Mouse (Mus musculus) lung, adult 2 months (tissue): ENCODE data around the gene Tenm2. TPM values are rescaled to one million over a fixed set of nuclear protein-coding genes. Genes with fewer than 3 reads are reported as not detected.

Experiments used
- DNase-seq: peaks from one replicate; pipeline ENCODE4 v3.0.0; 2022
- H3K4me1 ChIP-seq: fragments of 200-500 bp; 2 replicates; pipeline ENCODE4 v1.6.1; 2011; ENCODE audit warnings: low read length; ENCODE audit not compliant: control insufficient read depth, insufficient read depth
- H3K4me3 ChIP-seq: fragments of 200-500 bp; replicated peaks from 2 replicates; pipeline ENCODE3; 2011; ENCODE audit warnings: low read depth, mild to moderate bottlenecking, control low read depth, low read length; ENCODE audit errors: extremely low read depth
- CTCF ChIP-seq: fragments of 200-500 bp; IDR thresholded peaks from 2 replicates; pipeline ENCODE4 v1.5.1; 2011; ENCODE audit warnings: mild to moderate bottlenecking, low read length, control low read depth; ENCODE audit not compliant: insufficient read depth
- POLR2A ChIP-seq: fragments of 200-500 bp; IDR thresholded peaks from 2 replicates; pipeline ENCODE4 v1.6.1; 2011; ENCODE audit warnings: low read depth, mild to moderate bottlenecking, control low read depth, low read length, borderline replicate concordance; ENCODE audit errors: extremely low read depth
- WGBS: fragments of 180-500 bp; shearing (Covaris S2); methylation state at CpG from one replicate; pipeline ENCODE4 v1.1.7; 2018; 5-methylcytosine and 5-hydroxymethylcytosine counted together
- polyA plus RNA-seq: library from polyadenylated mRNA; depleted of rRNA; stranded (reverse); fragments of >200 nt; gene quantifications from 2 replicates; pipeline ENCODE4 v1.2.3, GENCODE M21; 2012

The Tenm2 gene
- polyA plus RNA-seq, 1 experiment, result 0.36 TPM

DNA sequence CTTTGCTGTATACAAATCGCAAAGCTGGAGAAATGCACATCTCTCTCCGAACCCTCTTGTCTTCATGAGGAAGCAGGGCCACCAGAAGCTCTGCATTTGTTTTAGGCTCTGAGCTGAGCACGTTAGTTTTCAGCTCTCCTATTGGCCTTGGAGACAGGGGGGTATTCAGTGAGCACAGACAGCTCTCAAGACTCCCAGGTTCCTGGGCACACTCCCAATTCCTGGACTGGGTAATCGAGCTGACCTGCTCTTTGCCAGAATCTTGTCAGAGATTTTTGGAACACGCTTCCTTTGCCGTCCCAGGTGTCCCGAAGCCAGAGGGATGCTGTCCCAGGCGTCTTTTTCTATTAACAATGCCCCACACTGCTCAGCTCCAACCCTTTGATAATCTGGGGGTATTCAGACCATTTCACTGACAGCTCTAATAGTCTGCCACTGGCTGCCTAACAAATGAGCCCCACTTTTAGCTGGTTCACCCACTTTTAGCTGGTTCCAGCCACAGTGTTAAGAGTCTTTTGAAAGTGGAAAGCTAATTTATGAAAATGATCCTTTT, 1161.7 kb downstream of the Tenm2 start:
- 62% methylated on average over 8 of the region's 8 CpGs for WGBS
- Histone ChIP-seq H3K4me1 (no peaks in the 10 kb centered on the region), H3K4me3 (no peak overlapping the region)
- DNase-seq, result no peak
- TF ChIP-seq POLR2A (no peak), CTCF (no peak)

DNA sequence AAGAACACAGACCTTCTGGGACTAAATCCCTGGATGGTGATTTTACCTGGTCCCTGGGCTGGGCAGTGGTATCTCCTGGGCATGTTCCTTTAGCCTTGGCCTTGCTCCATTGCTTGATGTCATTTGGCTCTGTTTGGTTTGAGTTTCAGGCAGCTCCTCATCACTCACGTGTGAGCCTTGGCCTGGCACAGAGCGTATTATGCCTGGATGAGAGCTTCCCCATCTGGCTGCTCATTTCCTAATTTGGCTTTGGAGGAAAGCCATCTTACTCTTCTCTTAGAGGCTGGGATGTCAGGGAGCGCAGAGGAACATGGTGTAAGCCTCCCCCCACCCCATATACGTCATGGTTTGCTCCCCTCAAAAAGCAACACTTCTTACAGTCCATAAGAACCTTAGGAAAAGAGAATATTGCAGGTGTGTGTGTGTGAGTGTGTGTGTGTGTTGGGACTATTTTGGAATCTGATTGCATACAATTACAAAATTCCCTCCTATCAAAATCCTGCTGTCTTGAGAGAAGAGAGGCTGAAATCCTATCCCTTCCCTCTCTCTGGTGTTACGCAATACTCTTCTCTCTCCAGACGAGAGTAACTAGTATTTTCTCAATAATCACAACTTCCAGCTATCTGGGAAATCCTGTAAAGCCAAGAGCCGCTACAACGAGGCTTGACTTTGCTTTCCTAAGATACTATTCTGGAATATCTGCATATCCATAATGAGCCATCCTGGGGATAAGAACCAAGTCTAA, 1162.5 kb downstream of the Tenm2 start:
- no peak for DNase-seq
- Histone ChIP-seq H3K4me1 (no peaks in the 10 kb centered on the region), H3K4me3 (no peak overlapping the region)
- TF ChIP-seq CTCF (no peak), POLR2A (no peak)
- 57% methylated on average over 8 of the region's 8 CpGs for WGBS

DNA sequence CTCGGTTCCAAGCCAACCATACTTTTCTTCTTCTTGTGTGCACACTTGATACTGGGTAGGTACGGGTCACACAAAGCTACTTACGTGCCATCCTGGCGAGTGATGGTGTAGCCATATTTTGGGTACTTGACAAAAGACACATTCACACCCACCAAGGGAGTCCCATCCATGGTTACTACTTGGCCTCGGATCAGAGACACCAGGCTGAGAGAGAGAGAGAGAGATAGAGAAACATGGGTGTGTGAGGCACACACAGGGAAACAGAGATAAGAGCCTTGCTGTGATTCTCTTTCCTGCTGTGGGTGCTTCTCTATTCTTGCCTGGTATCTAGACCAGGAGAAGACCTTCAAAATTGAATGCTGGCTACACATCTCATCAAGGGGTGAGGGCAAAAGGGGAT, 1163.1 kb downstream of the Tenm2 start:
- Histone ChIP-seq H3K4me1 (no peaks in the 10 kb centered on the region), H3K4me3 (no peak overlapping the region)
- WGBS, result 74% methylated on average over 5 of the region's 5 CpGs
- no peak for TF ChIP-seq POLR2A
- no peak for TF ChIP-seq CTCF
- DNase-seq, result no peak

DNA sequence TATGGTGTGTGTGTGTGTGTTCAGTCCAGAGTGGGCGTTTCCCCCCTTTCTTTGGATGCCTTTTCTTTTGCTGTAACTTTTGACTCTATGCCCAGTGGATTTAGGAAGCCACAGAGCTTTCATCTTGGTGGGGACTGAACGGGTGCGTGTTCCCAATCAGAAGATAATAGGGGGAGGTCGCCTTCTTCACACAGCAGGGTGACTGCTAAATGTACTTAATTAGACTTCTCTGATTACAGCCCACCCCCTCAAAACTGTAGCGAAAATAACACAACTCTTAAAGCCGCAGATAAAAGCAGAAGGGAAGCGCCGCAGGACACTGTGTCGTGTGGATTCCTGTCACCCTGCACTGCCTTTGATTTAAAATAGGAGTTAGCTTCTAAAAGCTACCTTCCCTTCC, 1163.7 kb downstream of the Tenm2 start:
- TF ChIP-seq CTCF (no peak), POLR2A (no peak)
- Histone ChIP-seq H3K4me3 (no peak overlapping the region), H3K4me1 (no peaks in the 10 kb centered on the region)
- DNase-seq, result no peak
- 51% methylated on average over 9 of the region's 9 CpGs for WGBS

DNA sequence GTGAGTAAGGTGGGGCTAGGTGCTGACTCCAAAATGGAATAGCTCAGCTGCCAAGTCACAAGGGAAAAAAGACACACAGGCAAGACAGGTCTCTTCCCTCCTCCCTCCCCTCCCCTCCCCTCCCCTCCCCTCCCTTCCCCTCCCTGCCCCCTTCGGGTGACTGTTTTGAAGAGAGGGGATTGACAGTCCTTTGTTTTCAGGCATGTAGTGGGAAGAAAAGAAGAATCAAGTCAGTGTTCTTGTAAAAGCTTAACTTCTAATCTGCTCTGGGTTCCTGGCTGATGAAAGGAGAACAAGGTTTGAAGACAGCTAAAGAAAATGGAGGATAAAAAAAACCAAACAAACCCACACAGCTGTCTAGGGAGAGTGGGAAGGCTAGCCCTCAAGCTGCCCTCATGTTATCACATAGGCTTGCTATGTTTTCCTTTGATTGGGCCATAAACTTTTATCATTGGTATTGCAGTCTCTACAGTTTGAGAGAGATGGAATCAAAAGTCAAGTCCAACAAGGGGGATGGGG, 1176.4 kb downstream of the Tenm2 start:
- no peak for DNase-seq
- no CpG with 5 or more reads among the region's 1 CpGs for WGBS
- H3K4me3 ChIP-seq, result no peak overlapping the region
- TF ChIP-seq CTCF (no peak), POLR2A (no peak)
- no peaks in the 10 kb centered on the region for H3K4me1 ChIP-seq

DNA sequence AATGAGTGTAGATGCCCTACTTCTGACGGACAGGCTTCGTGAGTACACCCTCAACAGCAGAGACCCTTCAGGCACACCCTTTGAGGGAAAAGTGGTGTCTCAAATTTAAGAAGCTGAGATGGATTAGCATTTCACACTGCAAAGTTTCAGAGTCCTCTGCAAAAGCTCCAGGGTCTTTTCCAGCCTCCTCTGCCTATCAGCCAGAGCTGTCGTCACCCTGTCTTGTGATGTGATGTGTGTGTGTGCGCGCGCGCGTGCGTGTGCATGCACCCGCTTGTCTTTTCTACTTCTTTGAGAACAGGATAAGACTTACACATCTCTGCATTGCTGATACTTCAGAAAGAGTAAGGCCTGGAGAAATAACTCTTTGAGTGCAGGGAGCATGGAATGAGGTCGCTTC, 1179.2 kb downstream of the Tenm2 start:
- TF ChIP-seq CTCF (no peak), POLR2A (no peak)
- no peak for DNase-seq
- WGBS, result 54% methylated on average over 11 of the region's 11 CpGs
- Histone ChIP-seq H3K4me3 (no peak overlapping the region), H3K4me1 (no peaks in the 10 kb centered on the region)

DNA sequence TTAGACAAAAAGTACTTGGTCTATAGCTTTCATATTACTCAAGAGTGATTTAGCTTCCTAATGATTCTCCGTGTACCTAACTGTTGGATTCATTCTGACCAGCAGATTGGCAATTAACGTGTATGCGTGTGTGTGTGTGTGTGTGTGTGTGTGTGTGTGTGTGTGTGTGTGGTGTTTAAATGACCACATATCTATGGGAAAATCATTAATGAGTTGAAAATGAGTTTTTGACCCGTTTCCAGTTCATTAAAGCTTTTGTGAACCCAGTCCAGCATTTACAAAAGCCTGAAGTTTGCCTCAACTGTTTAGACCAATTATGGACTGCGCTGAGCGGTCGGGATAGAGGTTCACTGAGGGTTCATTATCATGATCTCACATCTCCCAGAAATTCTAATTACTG, 1181.4 kb downstream of the Tenm2 start:
- Histone ChIP-seq H3K4me1 (no peaks in the 10 kb centered on the region), H3K4me3 (no peak overlapping the region)
- no peak for TF ChIP-seq POLR2A
- TF ChIP-seq CTCF, result no peak
- 78% methylated on average over 7 of the region's 7 CpGs for WGBS
- no peak for DNase-seq

DNA sequence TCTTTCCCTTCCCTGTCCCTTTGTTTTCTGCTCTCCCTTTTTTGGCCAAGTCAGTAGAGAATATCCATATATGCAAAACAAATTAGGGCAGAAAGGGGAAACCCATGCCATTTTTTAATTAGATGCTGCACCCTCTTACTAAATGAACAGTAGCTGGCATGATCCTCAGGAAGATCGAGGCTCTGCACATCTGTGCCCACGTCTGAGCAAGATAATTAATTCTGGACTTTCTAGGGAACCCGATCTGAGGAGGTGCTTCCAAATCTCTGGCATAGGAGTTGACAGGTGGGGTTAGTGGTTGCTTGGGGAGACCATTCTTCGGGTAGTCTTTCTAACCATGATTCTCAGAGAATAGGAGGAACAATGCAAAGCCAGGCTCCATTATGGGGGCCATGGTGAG, 1182.3 kb downstream of the Tenm2 start:
- no peak for DNase-seq
- Histone ChIP-seq H3K4me3 (no peak overlapping the region), H3K4me1 (no peaks in the 10 kb centered on the region)
- WGBS, result 64% methylated on average over 4 of the region's 4 CpGs
- TF ChIP-seq POLR2A, result no peak
- no peak for TF ChIP-seq CTCF

DNA sequence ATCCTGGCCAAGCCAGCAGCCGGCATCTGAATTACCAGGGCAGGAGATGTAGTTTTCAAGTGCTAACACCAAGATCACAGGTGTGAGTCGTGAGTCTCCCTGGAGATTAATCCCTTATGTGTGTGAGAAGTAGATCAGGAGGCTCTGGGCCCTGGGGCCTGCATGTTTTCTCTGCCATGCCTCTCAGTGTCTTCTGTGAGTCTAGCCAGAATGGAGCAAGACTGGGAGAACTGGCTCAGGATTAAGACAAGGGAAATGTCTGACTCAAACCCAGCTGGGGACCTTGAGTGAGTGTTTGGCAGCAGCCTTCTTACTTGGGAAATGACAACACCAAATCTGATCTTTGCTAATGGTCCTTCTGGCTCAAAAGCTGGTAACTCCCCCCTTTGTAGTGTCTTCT, 1183.2 kb downstream of the Tenm2 start:
- no peak for TF ChIP-seq POLR2A
- no peak for TF ChIP-seq CTCF
- Histone ChIP-seq H3K4me1 (no peaks in the 10 kb centered on the region), H3K4me3 (no peak overlapping the region)
- DNase-seq, result no peak
- WGBS, result 63% methylated on average over 2 of the region's 2 CpGs

DNA sequence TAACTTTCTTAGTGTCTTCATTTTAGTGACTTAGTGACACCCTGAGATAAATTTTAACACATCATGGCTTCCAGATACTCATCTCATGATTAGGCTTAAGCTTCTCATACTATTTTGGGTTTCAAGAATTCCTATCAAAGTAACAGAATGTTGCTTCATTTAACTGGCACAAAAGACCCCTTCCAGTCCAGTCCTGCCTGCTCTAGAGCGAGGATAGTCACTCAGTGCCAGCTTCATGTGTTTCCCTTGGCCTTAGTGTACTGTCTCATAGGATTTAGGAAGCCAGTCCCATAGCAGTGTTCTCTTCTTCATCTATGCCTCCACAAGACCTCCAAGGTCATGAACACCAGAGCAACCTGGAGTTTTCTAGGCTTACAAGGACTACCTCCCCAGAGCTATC, 1183.7 kb downstream of the Tenm2 start:
- Histone ChIP-seq H3K4me3 (no peak overlapping the region), H3K4me1 (no peaks in the 10 kb centered on the region)
- no peak for DNase-seq
- no peak for TF ChIP-seq CTCF
- no peak for TF ChIP-seq POLR2A
- WGBS, result 81% methylated on average over 1 of the region's 1 CpGs
